Mouse (Mus musculus) bone marrow macrophage, adult 2 months (primary cell): Measurements from ENCODE around the gene Tbc1d10c.

Source experiments
- CTCF ChIP-seq: IDR thresholded peaks from 2 replicates; pipeline ENCODE4 v1.5.1; 2012; ENCODE audit warnings: low read depth, mild to moderate bottlenecking, low read length, moderate library complexity
- POLR2A ChIP-seq: IDR thresholded peaks from 2 replicates; pipeline ENCODE4 v1.6.1; 2012; ENCODE audit warnings: mild to moderate bottlenecking, low read depth, low read length, borderline replicate concordance

GRCm38 (mm10) chr19:4156771-4157170 is 34.3 kb downstream of the Tbc1d10c start:
- TF ChIP-seq CTCF = no peak
- TF ChIP-seq POLR2A = no peak
